Mouse (Mus musculus) ovary, adult 18-20 months (tissue): ENCODE results near the gene Palm2.

Experiments
- DNase-seq: peaks from one replicate; pipeline ENCODE4 v3.0.0; 2022; ENCODE audit warnings: low spot score, mixed read lengths

Palm2 gene

GRCm38 (mm10) chr4:57670813-57671469, 236.9 kb downstream of the Palm2 start:
- no peak for DNase-seq

- no peak for DNase-seq
Measured at GRCm38 (mm10) chr4:57672541-57672940, 238.5 kb downstream of the Palm2 start.

GRCm38 (mm10) chr4:57672996-57673906, 239.2 kb downstream of the Palm2 start:
- DNase-seq, result peak; percentile 69

DNA sequence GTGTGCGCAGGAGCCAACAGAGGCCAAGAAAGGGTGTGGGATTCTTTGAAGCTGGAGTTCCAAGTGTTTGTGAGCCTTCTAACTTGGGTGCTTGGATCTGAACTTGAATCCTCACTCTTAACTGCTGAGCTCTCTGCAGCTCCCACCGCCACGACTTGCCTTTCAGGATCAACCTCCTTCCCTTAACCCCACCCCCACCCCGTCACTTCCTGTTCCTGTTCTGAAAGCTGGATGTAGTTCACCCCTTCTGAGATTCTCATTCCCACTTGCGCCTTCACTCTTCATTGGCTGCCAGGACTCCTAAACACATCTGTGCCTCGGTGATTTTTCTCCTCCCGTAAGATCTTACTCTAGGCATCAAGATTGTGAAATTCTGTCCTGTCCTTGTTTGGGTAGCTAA, 240.3 kb downstream of the Palm2 start:
- no peak for DNase-seq

- DNase-seq, result peak; percentile 24
Measured at GRCm38 (mm10) chr4:57675387-57675786, 241.3 kb downstream of the Palm2 start.

GRCm38 (mm10) chr4:57677916-57678315, 243.9 kb downstream of the Palm2 start:
- no peak for DNase-seq

GRCm38 (mm10) chr4:57678991-57679457, 245.0 kb downstream of the Palm2 start:
- no peak for DNase-seq

DNA sequence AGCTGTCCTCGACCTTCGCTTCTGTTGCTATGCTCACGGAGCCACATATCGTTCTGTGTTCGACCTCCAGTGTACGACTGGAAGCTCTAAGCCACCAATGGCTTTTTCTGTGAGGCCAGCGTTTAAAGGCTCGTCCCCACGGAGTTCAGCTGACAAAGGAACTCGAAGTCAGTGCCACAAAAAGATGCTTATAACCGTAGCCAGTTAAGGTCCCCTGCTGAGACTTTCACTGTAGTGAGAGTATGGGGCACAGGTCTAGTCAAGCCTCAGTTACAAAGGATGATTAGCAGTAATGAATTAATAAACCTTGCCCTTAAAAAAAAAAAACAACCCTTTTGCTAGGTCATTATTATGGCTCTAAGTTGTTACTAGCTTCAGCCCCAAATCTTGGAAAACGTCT, 246.1 kb downstream of the Palm2 start:
- no peak for DNase-seq

DNA sequence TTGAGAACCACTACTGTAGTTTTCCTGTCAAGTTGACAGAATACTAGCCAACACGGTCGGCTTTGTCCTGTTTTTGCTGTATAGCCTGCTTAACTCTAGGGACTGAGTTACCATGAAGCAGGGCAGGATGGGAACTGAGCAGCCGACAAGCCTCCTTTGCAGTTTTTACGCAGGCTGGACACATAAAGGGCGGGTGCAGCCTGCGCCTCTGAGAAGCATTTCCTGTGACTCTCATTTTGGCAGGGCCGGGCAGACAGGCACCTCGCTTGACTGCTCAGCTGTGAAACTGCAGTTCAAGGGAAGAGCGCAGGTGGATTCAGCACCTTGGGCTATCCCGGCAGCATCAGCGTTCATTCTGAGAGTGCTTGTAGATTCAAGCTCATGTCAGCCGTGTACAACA, 247.5 kb downstream of the Palm2 start:
- no peak for DNase-seq

- no peak for DNase-seq
Measured at GRCm38 (mm10) chr4:57682341-57682740, 248.3 kb downstream of the Palm2 start.

- no peak for DNase-seq
Measured at GRCm38 (mm10) chr4:57682944-57683343, 248.9 kb downstream of the Palm2 start.

- no peak for DNase-seq
Measured at GRCm38 (mm10) chr4:57684676-57685215, 250.7 kb downstream of the Palm2 start.

GRCm38 (mm10) chr4:57686736-57687135, 252.7 kb downstream of the Palm2 start:
- no peak for DNase-seq

- DNase-seq, result no peak
Measured at GRCm38 (mm10) chr4:57687583-57687982, 253.5 kb downstream of the Palm2 start.

DNA sequence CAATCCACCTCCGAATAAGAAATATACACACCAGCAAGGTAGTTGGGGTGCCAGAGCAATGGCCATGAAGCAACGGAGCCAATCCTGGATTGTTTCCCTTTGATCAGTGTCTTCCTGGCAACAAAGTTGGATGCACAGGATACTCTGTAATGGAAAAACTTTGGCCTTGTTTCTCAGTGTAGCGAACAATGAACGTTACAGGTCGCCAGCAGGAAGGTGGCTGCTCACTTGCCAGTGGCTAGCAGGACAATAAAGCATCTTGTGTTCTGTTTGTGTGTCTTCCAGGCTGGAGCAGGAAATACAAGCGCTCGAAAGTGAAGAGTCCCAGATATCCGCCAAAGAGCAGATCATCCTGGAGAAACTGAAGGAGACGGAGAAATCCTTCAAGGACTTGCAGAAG, 254.1 kb downstream of the Palm2 start:
- no peak for DNase-seq

GRCm38 (mm10) chr4:57690001-57690400, 256.0 kb downstream of the Palm2 start:
- DNase-seq, result no peak

GRCm38 (mm10) chr4:57690805-57691204, 256.8 kb downstream of the Palm2 start:
- DNase-seq, result no peak

DNA sequence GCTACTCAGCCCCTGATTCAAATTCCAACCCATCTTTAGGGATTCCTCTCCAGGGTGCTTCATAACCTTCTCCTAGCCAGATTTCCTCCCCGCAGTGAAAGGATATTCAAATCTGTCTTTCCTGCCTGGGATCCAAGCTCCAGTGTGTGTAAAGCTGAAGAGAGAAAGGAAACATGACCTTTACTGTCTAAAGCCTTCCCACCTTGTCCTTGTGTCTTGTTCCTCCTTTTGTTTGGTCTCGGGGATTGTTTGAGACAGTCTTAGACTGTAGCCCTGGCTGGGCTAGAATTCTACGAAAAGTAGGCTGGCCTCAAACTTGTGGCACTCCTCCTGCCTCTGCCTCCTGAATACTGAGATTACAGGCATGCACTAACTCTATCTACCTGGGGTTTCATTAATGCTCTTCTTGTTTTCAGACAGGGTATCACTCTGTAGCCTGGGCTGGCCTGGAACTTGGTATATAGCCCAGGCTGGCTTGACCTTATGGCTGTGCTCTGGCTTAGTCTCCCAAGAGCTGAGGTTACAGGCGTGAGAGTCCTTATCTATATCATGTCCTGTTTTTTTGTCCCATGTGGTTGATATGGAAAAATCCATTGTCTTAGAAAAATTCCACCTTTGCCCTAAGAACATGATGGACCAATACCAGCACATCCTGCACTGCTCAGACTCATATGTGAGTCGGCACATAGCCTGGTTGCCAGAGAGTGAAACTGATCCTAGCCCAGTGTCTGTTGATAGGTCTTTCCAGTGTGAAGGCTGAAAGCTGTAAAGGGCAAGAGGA, 260.5 kb downstream of the Palm2 start:
- no peak for DNase-seq

- no peak for DNase-seq
Measured at GRCm38 (mm10) chr4:57696955-57697354, 262.9 kb downstream of the Palm2 start.

DNA sequence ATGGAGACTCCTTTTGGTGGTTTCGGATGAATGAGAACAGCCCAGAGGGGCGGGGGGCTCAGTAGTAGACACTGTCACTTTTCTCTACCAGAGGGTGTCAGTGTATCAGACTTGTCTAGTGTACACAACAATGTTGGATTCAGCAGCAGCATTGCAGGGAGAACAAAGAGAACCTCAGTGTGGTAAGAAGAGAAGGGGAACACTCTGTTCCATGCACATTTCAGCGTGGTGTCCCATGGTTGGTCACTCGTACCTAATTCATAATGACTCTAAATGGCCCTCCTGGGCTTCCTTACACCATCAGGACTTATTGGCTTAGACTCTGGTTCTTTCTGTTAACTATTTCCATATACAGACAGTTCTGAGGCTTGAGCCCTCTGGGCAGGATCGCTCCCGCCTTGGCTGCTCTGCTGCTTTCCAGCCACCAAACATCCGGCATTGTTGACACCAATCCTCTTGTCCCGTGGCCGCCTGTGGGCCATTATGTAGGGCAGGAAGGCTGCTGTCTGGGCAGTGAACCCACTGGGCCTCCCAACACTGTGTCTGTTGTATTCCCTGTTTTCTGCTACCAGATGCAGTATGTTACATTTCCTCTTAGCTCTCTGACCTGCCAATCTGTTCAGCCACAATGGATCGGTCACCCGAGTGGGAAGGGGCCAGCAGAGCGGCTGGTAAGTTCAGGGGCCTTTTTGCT, 264.0 kb downstream of the Palm2 start:
- no peak for DNase-seq

DNA sequence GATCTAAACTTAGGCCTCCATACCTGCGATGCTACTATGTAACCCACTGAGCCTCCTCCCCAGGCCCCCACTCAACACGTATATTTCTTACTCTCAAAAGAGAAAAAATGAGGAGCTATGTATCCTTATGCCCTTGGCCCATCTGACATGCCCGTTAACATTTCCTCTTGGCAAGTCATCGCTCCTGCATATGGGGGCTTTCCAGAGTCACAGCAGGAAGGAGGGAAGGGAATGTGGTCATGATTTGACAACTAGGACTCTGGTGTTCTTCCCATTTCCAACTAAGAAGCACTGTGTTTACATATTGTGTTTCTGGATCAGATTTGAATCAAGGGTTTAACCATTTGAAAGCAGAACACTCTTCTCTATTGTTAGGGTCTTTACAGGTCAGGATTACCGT, 267.5 kb downstream of the Palm2 start:
- DNase-seq, result no peak
